Mouse (Mus musculus) lung, postnatal 0 days (tissue): ENCODE data around the gene Dand5.

Experiments used
- CTCF ChIP-seq: IDR thresholded peaks from 2 replicates; pipeline ENCODE4 v1.5.1; 2016; ENCODE audit warnings: antibody characterized with exemption, mild to moderate bottlenecking
- EP300 ChIP-seq: IDR thresholded peaks from 2 replicates; pipeline ENCODE4 v1.6.1; 2016; ENCODE audit warnings: antibody characterized with exemption, mild to moderate bottlenecking, control low read depth

- TF ChIP-seq CTCF = no peak
- no peak for TF ChIP-seq EP300
Measured at GRCm38 (mm10) chr8:84814240-84814554, 8.4 kb downstream of the Dand5 start.
